Mouse (Mus musculus) adrenal gland, adult 8-10 months (tissue): Measurements from ENCODE around the gene Sgms1. TPM values are rescaled to one million over a fixed set of nuclear protein-coding genes. Genes with fewer than 3 reads are reported as not detected.

ENCODE experiments used
- DNase-seq: peaks from one replicate; pipeline ENCODE4 v3.0.0; 2022
- total RNA-seq, 4 experiments: library from RNA; stranded (reverse); gene quantifications; 2 replicates each; pipeline ENCODE4 v1.2.4; 2022

Sgms1 gene
- total RNA-seq, 4 experiments from 2014 or later = 96.1 to 103 (median 101) TPM

DNA sequence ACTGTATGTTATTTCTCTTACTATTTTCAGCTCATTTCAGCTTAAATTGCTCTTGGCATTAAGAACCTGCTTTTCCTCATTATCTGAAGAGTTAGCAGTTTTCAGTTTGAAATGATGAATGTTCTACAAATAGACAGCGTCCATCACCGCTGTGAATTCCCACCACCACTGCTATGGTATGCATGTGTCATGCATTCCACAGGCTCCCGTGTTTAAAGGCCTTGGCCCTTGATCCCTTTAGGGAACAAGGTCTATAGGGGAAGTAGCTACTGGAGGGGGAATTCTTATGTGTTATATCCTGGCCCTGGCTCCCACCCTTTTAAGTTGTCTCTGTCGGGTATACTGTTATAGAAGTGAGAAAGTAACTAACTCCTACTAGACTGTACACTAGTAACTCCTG lies 210.0 kb downstream of the Sgms1 start:
- DNase-seq = no peak

DNA sequence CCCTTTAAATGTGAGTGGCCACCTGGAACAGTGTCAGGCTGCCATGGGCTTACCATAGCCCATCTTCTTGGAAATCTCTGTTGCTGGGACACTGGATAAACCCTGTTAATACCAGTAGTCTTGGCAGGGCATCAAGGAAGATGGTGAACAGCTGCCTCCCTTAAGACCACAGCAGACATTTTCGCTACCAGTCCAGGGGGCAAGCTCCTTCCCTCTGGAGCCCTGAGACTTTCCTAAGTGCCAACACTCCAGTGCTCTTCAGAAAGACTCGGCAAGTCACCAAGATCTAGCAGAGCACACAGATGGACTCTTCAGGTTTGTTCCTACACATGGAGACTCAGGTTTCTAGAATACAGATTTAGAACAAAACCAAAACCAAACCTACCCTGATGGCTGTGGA lies 211.4 kb downstream of the Sgms1 start:
- no peak for DNase-seq

DNA sequence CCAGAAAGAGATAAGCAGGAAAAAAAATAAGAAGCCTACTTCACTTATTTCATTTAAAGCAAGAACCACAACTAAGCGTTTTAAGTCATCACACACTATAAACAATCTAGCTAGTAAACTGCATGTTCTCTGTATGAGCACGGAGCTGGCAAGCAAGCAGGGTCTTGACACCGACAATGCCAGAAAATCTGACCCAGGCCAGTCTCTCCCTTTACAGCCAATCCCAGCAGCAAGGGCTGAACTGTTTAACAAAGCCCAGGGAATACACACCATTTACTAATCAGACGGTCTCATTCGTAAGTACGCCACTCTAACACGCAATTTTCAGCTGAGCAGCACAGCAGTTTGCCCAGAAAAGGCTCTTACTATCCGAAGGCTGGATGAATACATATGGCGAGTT lies 213.1 kb downstream of the Sgms1 start:
- no peak for DNase-seq

DNA sequence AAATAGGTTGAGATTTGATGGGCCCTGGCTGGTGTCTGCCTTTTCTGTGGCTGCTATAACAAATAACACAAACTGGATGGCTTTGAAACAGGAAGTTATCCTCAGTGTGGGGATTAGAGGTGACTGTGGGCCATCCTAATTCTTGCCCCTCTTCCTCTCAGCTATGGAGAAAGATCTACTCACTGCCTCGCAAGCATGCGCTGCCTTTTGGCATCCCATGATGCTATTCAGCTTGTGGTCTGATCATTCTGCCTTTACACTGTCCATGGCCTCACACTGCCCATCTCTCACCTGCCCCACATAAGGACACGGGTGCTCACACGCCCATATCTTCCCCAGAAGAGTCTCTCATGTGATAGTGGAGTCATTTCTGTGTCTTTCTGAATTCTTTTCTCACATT lies 213.5 kb downstream of the Sgms1 start:
- no peak for DNase-seq

DNA sequence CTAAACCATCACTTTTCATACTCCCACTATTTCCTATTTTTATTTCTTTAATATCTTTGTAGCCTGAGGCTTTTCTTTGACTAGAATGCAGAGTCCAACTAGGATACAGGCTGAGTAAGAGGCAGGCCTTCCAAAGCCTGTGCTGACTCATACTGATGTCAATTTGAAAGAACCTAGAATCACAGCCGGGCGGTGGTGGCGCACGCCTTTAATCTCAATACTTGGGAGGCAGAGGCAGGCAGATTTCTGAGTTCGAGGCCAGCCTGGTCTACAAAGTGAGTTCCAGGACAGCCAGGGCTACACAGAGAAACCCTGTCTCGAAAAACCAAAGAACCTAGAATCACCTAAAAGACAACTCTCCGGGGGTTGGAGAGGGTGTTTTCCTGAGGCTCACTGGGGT lies 214.5 kb downstream of the Sgms1 start:
- DNase-seq = no peak

DNA sequence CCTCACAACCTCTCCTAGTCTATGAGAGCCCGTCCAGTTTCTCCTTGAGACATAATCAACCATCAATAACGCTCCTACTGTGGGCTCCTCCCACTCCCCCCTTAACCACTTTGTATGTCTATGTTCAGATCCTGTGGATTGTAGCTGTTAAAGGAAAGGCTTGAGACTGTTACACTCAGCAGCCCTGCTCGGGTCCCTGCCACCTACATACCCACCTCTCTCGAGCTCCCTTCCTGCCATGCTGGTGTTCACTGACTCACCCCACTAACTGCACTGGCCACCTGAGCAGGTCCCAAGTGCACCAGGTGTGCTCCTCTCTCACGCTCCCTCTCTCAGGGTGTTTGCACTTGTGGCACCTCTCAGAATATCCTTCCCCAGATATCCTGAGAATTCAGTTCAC lies 215.0 kb downstream of the Sgms1 start:
- DNase-seq = no peak

DNA sequence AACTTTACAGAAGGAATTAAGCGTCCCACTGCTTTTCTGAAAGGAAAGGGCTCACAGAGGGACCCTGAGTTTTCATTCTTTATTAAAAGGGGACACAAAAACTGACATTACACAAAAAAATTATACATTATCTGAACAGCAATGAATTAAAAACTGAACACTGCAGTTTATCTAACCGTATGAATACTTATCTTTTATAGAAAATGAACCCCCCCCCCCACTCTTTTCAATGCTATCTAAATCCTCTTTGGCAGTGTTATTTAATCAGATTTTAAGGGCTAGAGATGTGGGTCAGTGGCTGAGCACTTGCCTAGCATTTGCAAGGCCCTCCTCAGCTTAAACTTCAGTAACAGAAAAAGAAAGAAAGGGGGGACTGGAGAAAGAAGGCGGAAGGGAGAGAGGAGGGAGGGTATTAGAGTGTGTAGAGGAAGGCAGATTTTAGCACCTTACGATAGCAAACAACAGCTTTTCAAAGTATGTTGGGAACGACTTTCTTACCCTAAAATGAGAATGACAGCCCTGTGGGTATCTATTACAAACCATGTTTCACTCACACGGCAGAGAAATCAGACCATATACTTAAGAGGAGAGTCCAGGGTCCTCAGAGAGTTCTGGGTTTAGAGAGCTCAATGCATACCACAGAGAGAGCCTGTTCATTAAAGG lies 215.9 kb downstream of the Sgms1 start:
- no peak for DNase-seq

DNA sequence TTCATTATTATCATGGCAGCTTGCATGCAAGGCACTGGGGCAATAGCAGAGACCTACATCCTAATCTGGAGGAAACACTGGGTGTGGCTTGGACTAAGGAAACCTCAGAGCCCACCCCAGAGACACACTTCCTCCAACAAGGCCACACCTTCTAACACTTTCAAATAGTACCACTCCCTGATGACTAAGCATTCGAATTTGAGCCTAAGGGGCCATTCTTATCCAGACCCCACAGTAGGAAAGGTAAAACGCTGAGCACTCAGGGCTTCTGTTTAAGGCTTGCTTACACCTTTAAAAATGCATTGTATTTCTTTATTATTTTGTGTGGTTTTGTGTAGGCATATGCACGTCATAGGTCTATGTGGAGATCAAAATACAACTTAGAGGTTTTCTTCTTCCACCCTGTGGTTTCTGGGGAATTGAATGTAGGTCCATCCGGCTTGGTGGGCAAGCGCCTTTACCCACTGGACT lies 217.0 kb downstream of the Sgms1 start:
- DNase-seq = no peak

DNA sequence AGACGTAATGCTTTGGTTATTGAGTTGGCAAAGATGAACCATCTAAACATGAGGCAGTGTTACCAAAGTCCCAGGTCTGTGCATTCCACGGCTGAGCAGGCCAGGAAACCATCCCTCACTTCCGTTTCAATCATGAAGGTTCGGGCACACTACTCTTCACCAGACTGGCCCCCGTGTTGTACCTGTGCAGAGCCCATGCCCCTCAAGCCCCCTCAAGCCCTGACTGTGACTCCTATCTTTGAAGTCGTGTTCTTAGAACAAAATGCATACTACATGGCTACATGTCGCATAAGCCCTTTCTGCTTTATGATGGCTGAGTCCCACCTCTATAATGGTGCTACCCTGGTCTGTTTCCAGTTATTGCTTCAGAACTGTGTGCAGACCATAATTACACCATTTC lies 217.5 kb downstream of the Sgms1 start:
- no peak for DNase-seq

DNA sequence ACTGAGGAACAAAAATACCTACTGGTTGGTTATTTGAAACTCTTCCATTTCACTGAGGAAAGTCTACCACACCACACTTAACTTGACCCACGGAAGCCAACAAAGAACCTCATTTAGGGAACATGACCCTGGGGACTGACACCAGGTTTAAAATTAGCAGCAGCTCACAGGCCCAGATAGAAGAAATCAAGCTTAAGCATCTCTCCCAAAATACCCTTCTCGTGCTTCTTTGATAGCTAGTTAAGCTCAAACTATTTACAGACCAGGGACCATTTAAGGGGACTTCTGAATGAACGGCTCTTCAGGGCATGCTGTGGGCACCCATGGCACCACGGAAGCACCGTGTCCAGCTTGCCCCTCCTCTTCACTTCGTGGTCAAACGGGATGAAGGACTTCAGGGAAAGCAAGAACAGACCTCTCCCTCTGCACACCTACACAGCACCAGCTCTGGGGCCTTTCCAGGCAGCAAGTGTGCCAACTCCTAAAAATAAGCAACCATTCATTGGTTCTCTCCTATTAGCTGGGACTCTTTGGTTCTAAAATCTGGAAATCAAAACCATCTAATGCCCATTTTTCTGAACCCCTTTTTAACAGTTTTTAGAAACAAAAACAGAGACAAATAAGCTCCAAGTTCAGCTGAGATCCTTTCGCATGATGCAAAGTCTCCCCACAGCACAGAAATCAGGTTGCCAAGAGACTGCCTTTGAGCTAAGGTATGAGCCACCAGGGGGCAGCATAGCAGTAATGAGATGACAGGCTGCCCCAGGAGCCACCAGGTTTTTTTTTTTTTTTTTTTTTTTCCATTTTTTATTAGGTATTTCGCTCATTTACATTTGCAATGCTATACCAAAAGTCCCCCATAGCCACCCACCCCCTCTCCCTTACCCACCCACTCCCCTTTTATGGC lies 219.6 kb downstream of the Sgms1 start:
- DNase-seq = peak; percentile 65

DNA sequence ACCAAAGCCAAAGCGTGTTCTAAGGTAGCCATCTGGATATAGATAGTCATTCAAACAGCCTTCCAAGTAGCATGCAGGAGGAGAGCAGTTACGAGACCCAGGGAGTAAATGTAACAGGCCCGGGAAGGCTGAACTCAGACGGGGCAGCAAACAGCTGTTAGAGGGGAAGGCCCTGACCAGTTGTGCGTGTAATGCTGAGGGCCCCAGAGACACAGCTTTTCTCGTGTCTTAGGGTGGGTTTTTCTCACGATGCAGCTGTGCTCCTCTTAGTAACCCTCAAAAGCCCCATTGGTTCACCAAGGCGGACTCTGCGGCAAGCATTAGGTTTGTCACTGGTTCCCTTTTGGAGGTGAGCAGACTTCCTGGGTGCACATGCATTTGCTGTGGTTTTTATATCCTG lies 221.5 kb downstream of the Sgms1 start:
- no peak for DNase-seq

DNA sequence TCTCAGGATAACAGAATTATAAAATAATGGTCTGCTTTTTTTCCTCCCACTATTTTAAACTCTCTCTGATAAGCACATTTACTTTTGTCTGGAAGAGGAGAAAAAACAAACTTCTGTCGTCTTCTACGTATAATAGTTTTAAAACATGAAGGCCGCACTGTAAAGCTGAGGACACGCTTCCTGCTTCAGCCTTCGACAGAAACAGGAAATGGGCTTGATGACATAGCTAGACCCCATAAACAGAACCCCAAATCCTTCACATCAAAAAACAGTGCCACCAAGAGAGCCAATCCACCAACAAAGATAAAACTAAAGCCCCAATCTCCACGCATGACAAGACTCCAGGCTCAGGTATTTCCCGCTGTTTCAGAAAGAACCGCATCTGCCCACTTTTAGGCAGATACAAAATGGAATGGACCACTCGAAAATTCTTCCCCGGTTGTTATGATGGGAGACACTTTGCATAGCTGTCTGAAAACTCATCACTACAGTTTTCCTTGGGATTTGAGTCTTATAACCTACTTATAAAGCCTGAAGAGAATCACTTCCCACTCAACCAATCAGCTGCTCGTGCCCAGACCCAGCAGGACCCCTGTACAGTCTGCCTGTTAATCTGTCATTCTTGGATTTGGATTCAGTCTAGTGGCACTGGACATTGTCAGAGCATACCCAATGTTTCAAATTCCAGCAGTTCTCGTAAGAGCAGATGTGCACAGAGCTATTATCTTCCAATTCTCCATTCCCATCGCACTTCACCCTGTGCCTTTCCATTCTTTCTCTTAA lies 222.5 kb downstream of the Sgms1 start:
- DNase-seq = no peak

DNA sequence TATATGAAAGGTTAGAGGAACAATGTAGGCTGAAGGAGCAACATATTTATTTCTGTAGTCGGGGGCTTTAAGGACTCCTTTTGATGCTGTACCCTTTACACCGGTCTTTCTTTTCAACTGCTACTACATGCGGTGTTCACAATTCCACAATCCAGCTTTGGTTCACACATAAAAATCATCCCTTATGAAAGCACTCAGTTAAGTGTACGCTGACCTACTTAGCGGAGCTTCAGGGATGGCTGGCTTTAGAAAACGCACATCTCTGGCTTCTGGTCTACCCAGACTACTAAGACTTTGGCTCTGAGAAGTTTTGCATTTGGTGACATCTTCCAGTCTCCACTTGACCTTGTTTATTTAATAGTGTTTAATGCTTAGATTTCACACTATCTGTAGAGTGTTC lies 223.8 kb downstream of the Sgms1 start:
- DNase-seq = no peak

DNA sequence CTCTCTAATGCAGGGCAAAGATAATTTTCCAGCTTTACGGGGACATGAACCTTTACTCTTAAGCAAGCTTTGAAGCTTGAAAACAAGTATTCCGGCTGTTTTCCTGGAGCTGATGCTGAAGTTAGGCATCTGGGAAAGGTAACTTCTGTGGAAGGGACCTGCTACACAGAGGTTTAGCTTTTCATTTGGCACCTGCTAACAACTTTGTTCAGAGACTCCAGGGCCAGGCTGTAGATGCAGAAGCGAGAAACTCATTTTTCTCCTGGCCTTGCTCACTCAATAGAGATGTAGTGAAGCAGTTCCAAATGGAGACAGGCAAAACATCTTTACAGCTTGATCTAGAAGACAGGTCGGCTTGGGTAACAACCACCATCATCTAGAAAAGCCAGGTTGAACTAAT lies 225.4 kb downstream of the Sgms1 start:
- DNase-seq = no peak

DNA sequence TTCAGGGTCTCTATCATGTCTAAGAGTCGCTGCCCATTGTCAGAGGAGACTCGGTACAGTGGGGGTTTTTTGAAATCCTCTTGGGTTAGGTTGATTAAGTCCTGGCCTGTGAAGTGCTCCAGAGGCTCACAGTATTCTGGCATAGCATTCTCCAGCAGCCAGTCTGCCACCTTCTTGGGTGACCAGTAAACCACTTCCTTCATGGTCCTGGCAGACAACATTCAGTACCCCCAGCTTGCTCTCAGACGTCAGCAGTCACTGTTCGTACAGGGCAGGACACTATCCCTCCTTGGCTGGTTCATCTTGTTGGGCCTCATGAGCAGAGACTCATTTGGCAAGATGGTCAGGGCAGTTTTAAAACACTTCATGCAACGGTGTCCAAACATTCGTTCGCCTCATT lies 229.6 kb downstream of the Sgms1 start:
- no peak for DNase-seq

DNA sequence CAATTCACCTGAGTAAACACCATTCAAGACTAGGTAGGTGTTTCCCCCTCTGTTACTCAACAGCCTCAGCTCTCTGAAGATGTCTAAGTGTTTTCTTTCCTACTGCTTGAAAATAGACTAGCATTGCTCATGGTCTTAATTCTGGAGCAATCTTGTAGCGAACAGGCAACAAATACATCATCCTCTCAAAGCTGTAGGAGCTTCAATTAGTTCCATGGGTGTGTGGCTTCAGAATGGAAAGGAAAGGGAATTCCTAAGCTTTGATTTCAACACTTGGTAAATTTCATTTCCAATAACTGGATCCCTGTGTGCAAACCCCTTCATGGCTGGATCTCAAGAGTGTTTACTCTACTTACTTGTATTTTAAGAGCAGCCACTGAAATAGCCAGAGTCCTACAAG lies 230.3 kb downstream of the Sgms1 start:
- DNase-seq = no peak

DNA sequence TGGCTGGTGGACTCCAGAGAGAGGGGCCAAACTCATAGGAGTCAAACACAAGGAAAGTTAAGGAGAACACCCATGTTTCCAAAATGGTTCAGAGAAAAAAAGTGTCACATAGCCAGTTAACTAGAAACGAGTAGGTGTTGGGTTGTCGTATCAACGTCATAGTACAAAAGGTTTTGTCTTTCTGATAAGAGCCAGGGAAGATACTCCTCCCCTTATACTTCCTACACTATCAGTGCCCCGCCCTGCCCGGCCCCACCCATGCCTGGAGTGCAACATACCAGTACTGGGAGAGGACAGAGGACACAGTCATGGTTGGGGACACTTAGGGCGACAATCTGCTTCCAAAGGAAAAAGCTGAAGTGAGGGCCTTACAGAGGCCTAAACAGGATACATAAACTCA lies 232.5 kb downstream of the Sgms1 start:
- DNase-seq = no peak

DNA sequence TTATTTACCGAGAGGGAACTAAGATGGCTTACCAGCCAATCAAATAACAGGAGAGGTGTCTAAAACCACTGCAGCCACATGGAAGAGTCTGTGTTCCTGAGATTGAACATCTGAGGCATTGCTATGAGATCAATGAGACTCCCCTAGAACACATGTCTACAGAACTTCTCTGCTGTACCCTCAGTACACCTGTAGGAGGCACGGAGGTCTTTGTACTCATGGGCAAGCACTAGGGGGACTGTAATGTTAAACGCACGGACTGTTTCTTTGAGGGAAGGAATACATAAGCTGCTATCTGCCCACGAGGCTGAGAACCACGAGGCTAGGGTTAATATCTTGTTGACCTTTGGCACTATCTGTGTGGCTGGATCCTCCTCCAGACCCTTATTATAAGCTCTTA lies 237.0 kb downstream of the Sgms1 start:
- no peak for DNase-seq

DNA sequence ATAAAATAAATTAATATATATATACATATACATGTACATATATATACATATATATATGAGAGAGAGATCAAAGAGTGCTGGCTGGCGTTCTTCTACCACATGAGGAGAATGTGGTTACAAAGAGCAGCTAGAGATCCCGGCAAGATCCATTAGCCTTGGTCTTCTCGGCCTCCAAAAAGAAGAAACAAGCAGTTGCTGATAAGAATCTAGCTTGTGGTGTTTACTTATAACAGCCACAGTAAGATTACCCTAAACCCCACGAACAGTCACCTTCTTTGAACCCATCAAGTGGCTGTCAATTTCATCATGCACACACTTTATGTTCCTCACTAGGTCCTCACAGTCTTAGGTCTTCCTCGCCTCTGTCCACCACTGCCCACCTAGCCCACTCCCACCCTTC lies 240.8 kb downstream of the Sgms1 start:
- DNase-seq = no peak

DNA sequence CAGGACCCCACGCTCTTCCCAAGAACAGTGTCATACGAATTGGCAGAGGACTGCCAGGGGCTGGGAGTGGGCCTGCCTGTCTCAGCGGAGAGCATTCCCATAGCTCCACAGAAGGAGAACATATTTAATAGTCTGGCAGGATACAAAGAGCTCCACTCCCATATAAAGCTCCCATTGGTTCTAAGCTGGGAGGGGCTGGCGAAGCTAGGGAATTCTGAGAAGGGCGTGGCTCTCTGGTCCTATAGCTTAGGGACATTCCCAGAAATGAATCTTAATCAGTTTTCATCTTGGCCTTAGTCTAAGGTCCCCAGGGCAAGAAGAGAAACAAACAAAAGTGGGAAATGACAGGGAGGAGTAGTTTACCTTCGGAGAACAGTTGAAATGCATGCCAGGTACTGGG lies 247.1 kb downstream of the Sgms1 start:
- DNase-seq = no peak

DNA sequence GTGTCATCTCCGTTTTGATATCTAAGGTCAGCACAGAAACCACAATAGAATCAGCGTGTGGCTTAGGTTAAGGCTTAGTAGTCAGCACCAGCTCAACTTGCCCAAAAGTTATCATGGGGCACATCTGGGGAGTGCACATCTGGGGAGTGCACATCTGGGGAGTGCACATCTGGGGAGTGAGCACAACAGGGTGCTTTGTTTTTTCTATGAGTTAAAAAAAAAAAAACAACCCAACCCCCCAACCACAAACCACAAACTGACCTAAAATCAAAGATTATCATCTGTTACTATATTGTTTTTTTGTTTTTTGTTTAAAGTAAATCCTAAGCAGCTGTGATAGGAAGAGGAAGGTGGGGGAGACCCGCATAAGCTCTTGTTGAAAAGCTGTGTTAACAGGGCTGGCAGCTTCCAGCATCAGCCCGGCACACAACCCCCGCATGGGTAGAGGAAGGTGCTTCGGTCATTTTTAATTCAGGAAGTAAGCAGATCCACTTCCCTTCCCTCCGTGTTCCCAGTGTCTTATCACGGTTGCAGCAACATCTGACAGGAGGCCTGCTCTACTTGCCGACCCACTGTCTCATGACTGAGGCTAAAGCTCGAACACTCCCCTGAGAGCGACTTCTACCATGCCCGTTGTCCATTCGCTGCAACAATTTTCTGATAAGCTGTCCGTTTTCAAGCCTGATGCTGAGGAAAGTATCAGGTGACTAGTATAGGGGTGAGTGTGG lies 251.0 kb downstream of the Sgms1 start:
- no peak for DNase-seq

DNA sequence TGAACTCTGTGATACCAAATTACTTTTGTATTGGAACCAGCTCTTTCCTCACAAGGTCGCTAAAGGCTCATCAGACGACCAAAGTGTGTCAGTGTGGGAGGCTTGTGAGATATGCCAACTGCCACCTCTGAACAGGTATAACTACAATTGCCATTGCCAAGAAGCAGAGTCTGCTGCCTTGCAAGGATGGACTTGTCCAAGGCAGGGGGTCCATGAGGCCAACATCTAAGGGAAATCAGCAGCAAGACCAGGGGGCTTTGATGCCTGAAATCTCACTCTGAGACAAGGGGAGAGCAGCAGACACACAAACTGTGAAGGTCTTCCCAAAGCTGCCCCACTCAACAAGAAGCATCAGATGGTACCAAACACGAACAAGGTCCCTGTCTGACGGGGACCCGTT lies 251.6 kb downstream of the Sgms1 start:
- DNase-seq = no peak
